ENCODE assay signal across 13 mouse cellular contexts in the genomic region with DNA sequence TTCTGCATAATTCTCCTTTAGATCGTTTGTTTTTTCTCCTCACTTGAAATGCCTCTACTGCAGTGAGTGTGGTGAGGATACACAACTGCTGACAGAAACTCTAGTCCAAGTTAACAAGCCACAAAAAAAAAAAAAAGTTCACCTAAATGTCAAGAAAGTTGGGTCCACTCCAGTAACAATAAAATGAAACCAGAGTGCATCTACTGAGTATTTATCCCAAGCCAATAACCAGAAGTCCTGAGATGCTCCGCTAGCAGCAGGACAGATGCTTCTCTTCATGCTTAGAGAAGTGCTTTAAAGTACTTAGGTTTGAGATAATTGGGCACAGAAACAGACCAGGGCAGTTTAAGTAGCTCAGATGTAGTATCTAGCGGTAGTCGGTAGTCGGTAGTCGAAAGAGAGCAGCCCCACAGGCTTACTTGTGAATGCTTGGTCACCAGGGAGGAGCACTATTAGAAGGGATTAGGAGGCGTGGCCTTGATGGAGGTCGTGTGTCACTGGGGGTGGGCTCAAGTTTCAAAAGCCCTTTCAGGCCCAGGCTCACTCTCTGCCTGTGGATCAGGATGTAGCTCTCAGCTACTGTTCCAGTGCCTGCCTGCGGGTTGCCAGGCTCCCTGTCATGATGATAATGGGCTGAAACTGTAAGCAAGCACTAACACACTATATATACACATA.
DNase-seq lines count a peak whose midpoint lies in the region; ATAC-seq and TF ChIP-seq lines count a peak whose summit lies in the region.
"Had no signal": no experiment of that assay in that cellular context is flagged by ENCODE, and none has a peak within 500 bp of the region (broad histone marks: within the 10 kb centered on the region; RNA-seq: fewer than 3 reads in every experiment).

No protein-coding gene starts in this region.

- no peak overlapping the region for H3K4me3 ChIP-seq in heart, embryonic 10.5 days
- no peak overlapping the region for H3K4me3 ChIP-seq in lung, embryonic 14.5 days (ENCODE audit: low read depth, low read length)
- H3K4me3 ChIP-seq: hindbrain, embryonic 13.5 days; midbrain, embryonic 10.5 days had no signal

- H3K27me3 ChIP-seq in heart, embryonic 10.5 days (ENCODE audit: insufficient read depth, poor library complexity, severe bottlenecking), result no peaks in the 10 kb centered on the region
- H3K27me3 ChIP-seq in lung, embryonic 14.5 days (ENCODE audit: insufficient read depth, low read length), result no peaks in the 10 kb centered on the region
- H3K27me3 ChIP-seq: hindbrain, embryonic 13.5 days had no signal

- peak; percentile 36 to 49 for DNase-seq in heart, adult 9 months (ENCODE audit: low spot score in 2 of 2)
- no peak for DNase-seq in heart, embryonic 10.5 days (ENCODE audit: low spot score)
- peak; percentile 16 for DNase-seq in lung, embryonic 14.5 days
- DNase-seq in lung, postnatal 14 days, result no peak
- peak; percentile 75 for DNase-seq in ZHBTc4 (ENCODE audit: low read depth, low spot score)
- DNase-seq in B cell, adult 2 months, result no peak
- DNase-seq in ovary, postnatal 36 days (ENCODE audit: low spot score), result no peak
- DNase-seq: adrenal gland, postnatal 36 days; kidney, adult 11 months; left cerebral cortex, postnatal 4 days had no signal

- peaks cover 9% of the 10 kb centered on the region; the same call in 1 of the 2 replicates for H3K4me1 ChIP-seq in heart, embryonic 10.5 days
- H3K4me1 ChIP-seq in lung, embryonic 14.5 days (ENCODE audit: insufficient read depth), result no peaks in the 10 kb centered on the region
- H3K4me1 ChIP-seq: hindbrain, embryonic 13.5 days had no signal

- H3K4me2 ChIP-seq in lung, embryonic 14.5 days, result no peak overlapping the region
- H3K4me2 ChIP-seq: hindbrain, embryonic 13.5 days had no signal

- H3K9ac ChIP-seq in lung, embryonic 14.5 days, result no peak overlapping the region
- H3K9ac ChIP-seq: hindbrain, embryonic 13.5 days had no signal

- no peak for TF ChIP-seq CTCF in lung, embryonic 14.5 days (IDR thresholded peaks at IDR 0.05; ENCODE audit: low read depth)

- no peak overlapping the region for H3K27ac ChIP-seq in heart, embryonic 10.5 days
- H3K27ac ChIP-seq in lung, embryonic 14.5 days (ENCODE audit: low read depth), result no peak overlapping the region
- H3K27ac ChIP-seq: hindbrain, embryonic 13.5 days; midbrain, embryonic 10.5 days had no signal

- ATAC-seq in lung, embryonic 14.5 days (ENCODE audit: insufficient read depth), result no peak
- ATAC-seq in megakaryocyte progenitor cell, adult 5-6 weeks (replicated peaks; ENCODE audit: poor library complexity), result 0 out of 2 replicates have a peak, but pooled peaks have one; percentile 37

- WGBS in heart, embryonic 10.5 days, result 62% methylated on average over 9 of the region's 9 CpGs
- 75% methylated on average over 9 of the region's 9 CpGs for WGBS in lung, embryonic 14.5 days

- peaks cover 9% of the 10 kb centered on the region for H3K36me3 ChIP-seq in heart, embryonic 10.5 days
- 0 out of 2 replicates have a peak, but pooled peaks cover 3% of the 10 kb centered on the region for H3K36me3 ChIP-seq in lung, embryonic 14.5 days (ENCODE audit: insufficient read depth)

- no peaks in the 10 kb centered on the region for H3K9me3 ChIP-seq in heart, embryonic 10.5 days
- H3K9me3 ChIP-seq in lung, embryonic 14.5 days (ENCODE audit: low read depth, low read length), result no peaks in the 10 kb centered on the region
- H3K9me3 ChIP-seq: hindbrain, embryonic 13.5 days; midbrain, embryonic 10.5 days had no signal

Comparison
In these comparisons a context has a peak if more than half of its experiments do, and no peak if none do; other contexts are left out.
1. DNase-seq: peak in heart, adult 9 months (2 of 2), lung, embryonic 14.5 days (single experiment) and ZHBTc4 (single experiment); none in heart, embryonic 10.5 days (single experiment), lung, postnatal 14 days (single experiment), B cell, adult 2 months (0 of 2) and ovary, postnatal 36 days (single experiment).